Mouse (Mus musculus) MN1 (cell line): Measurements from ENCODE around the gene Krtap19-2.

Experiments used
- DNase-seq: peaks from one replicate; pipeline ENCODE4 v3.0.0-alpha.2; 2016; ENCODE audit warnings: low spot score

Krtap19-2 gene

DNA sequence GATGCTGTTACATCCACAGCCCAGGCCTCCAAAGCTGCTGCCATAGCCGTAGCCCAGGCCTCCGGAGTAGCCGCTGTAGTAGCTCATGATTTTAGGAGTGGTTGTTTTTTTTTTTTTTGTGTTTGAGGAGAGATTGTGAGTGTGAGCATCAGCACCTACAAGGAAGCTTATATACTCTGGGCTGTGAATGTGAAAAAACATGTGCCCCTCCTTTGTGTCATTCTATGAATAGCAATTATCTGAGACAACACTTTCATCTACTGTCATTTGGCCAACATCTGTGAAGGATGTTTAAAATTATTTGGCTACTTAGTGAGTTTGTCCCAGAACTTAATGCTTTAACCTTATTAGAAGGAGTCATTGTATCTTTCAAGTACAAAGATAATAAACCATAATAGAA, at the start of gene Krtap19-2:
Krtap19-2 (minus strand) TSS at position 101 of the 400 bp plus-strand sequence.
- no peak for DNase-seq

DNA sequence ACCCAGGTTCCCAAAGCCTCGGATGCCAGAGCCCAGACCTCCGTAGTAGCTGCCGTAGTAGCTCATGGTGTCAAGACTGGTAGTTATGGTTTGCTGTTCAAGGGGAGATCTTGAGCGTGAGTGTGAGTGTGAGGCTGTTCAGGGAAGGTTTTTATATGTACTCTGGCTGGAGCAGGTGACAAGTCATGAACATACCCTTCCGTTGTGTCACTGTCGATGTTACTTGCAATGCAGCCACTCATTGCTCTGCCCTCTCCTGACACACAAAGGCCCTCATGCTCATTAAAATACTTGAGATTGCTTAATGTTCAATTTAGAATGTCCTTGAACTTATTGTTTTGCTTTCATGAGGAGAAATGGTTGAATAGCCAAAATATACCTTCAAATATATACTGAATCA, 22.3 kb upstream of the Krtap19-2 start, which contains the start of gene Krtap19-5:
Krtap19-5 (minus strand) TSS at position 101 of the 400 bp plus-strand sequence.
- DNase-seq, result no peak

DNA sequence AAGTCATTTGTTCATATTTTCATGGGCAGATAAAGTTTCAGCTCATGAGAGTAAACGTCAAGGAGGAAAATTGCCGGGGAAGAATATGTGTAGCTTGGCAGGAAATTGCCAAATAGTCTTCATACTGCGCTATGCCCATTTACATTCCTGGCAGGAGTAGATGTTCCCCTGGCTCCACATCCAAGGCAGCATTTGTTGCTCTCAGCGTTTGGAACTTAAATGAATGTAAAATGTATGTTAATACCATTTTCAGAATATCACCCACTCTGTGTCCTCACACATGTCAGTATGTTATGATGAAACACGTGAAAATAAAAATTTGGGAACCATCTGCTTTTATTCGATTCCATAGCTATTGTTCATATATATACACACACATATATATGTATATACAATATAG, 12.8 kb upstream of the Krtap19-2 start:
- no peak for DNase-seq

DNA sequence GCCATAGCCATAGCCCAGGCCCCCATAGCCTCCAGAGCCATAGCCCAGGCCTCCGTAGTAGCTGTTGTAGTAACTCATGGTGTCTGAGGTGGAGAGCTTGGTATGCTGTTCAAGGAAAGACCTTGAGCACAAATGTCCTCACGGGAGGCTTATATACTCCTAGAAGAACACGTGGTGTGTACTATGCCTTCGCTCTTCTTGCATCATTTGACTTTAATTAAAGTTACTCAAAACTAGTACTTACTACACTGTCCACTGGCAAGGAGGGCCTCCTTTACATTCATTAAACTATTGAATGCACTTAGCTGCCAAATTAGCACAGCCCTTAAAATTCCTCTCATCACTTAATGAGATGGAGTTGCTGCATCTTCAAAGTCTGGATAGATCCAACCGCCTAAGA, 10.9 kb upstream of the Krtap19-2 start, which contains the start of gene Krtap19-4:
Krtap19-4 (minus strand) TSS at position 101 of the 400 bp plus-strand sequence.
- no peak for DNase-seq

DNA sequence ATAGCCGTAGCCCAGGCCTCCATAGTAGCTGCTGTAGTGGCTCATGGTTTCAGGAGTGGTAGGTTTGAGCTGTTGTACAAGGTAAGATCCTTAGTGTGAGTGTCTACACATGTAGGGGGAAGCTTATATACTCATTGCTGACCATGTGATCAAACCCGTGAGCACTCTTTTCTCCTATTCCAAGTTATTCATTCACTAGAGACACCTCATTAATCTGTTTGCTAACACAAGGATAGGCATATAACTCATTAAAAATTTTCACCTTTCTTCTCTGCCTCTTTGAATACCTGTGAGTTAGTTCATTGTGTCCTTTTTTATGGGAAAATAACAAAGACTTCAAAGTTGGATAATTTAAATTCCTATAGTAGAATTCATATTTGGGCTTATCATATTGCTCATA, 3.9 kb upstream of the Krtap19-2 start, which contains the start of gene Krtap19-3:
Krtap19-3 (minus strand) TSS at position 101 of the 400 bp plus-strand sequence.
- no peak for DNase-seq

DNA sequence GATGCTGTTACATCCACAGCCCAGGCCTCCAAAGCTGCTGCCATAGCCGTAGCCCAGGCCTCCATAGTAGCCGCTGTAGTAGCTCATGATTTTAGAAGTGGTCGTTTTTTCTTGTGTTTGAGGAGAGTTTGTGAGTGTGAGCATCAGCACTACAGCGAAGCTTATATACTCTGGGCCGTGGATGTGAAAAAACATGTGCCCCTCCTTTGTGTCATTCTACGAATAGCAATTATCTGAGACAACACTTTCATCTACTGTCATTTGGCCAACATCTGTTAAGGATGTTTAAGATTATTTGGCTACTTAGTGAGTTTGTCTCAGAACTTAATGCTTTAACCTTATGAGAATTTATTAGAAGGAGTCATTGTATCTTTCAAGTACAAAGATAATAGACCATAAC, 4.8 kb downstream of the Krtap19-2 start, which contains the start of gene Krtap19-1:
Krtap19-1 (minus strand) TSS at position 101 of the 400 bp plus-strand sequence.
- DNase-seq, result no peak

DNA sequence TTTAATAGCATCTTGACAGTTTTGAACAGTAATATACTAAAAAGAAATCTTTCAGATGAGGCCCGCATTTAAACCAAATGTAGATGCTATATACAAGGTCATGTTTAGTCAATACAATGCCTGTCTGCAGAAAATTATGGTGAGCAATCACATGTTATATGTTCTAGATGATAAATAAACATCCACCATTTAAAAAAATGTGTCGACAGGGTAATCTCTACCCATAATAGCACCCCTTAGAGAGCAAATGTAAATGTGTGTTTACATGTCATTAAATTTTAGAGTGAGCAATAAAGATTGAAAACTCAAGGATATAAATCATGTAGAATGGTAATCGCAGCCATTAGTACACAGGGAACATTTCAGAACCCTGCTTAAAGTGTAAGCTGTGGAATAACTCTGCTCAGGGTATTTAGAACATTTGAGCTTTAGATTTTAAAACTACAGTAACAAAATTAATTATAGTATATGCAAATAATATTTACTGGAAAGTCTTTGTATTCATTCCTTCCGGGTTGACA, 9.1 kb downstream of the Krtap19-2 start:
- DNase-seq, result no peak

DNA sequence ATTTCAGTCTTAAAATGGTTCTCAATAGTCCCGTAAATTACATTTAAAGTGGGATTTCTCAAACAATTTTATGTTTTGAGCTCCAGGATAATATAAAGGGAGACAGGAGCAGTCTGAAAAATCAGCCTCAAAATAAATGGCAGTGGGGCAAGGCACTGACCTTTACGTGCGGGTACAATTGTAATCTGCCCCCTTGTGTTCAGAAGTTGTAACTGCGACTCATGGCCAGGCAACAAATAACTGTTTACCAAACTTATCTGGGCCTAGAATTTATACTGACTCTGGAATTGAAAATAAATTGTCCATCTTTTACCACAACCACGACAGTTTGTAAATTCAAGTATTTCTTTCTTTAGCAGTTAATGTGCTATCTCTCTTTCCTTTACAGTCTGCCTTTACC, 22.6 kb downstream of the Krtap19-2 start:
- DNase-seq, result no peak

DNA sequence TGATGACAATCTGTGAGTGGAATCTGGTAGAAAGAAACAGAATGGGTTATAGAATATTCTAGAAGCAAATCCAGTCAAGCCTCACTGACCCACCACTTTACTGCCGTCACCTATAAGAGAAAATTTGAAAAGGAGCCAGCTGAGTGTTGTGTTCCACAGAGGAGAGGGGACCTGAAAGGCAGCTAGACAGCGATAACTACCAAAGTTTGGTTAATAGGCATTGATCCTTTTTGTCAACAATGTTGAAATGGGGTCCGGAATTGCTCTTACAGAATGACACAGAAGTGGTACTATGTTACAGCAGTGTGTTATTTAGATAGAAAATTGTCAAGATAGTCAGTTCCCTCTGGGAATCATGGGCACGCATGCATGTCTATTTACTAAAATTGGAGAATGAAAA, 25.5 kb downstream of the Krtap19-2 start:
- DNase-seq, result no peak

DNA sequence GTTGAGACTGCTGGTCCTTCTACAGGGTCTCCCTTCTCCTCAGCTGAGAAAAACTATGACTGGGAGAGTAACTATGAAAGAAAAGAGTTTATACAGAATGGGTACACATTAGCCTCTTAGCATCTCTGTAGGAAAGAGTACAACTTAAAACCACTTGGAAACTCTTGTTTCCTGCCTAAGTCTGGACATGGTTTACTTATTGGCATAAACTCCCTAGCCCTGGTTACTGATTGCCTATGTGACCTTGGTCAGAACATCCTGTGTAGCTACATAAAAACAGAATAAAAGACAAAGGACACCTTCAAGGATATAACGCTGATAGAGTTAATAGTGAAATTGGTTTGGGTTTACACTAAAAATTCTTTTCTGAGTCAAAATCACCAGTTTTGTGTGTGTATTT, 26.7 kb downstream of the Krtap19-2 start:
- DNase-seq, result no peak

DNA sequence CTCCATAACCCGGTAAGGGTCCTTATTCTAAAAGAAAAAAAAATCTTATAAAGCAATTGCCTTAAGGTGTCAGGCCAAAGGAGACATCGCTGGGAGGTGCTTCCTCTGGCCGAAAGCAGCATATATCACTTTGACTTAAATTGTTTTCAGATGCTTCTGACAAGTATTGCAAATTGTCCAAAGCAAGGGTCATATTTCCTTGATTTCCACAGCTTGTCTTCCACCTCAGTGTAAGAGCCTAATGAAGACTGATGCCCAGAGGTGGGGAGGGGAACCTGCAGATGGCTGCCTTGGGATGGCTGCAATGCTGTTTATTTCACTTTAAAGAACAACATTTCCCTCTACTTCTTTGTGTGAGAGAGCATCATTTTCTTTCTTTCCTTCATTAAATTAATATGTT, 47.1 kb downstream of the Krtap19-2 start:
- DNase-seq, result no peak

DNA sequence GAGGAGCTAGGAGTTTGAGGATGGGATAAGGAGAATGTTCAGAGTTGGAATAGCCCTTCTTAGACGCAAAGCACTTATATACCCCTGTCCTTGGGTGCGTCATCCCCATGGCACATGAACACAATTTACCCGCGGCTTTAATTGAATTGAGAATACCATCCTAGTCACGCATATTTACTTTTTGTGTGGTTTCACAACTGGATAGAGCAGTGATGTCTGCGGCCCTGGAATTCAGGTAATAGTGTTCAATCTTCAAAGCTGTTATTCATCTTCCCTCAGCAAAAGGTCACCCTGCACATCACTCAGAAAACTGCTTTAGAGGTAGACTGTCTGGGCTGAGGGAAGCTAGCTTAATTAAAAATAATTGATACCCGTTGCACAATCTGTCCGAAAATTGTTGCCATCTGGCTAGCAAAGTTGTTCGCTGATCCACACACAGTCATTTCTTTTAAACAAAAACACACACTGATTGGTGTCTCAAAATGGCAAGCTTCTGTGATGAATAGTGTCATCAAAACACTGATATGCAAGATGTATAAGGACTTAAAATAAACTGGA, 47.9 kb downstream of the Krtap19-2 start, which contains the start of gene Krtap14:
Krtap14 (minus strand) TSS at position 51 of the 558 bp plus-strand sequence.
- no peak for DNase-seq

DNA sequence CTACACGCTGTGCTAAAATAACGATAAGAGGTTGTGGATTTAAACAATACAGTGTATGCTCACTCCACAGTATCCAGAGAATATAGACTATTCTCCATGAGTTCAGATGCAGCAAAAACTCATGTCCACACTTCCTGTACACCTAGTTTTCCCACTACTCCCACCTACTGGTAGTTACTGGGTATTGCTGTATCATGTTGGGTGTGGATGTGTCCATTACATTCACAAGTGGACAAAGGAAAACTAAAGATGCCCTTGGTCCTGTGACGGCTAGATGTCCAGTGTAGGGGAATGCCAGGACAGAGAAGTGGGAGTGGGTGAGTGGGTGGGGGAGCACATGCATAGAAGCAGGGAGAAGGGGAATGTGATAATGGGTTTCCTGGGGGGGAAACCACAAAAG, 50.3 kb downstream of the Krtap19-2 start:
- no peak for DNase-seq
